Mouse (Mus musculus) heart, postnatal 0 days (tissue): ENCODE results near the gene Atxn1.

Experiments
- CTCF ChIP-seq: IDR thresholded peaks from 2 replicates; pipeline ENCODE4 v1.5.1; 2016; ENCODE audit warnings: antibody characterized with exemption, control low read depth, low read depth
- EP300 ChIP-seq: IDR thresholded peaks from 2 replicates; pipeline ENCODE4 v1.6.1; 2016; ENCODE audit warnings: antibody characterized with exemption, low read depth

- TF ChIP-seq CTCF, result no peak
- TF ChIP-seq EP300, result no peak
These were observed 229.0 kb downstream of the Atxn1 start for GRCm38 (mm10) chr13:45735802-45736201.
